Mouse (Mus musculus) stomach, adult 2 months (tissue): Measurements from ENCODE around the gene Lancl2. TPM values are rescaled to one million over a fixed set of nuclear protein-coding genes. Genes with fewer than 3 reads are reported as not detected.

Source experiments
- polyA plus RNA-seq: library from polyadenylated mRNA; depleted of rRNA; stranded (reverse); fragments of >200 nt; gene quantifications from 2 replicates; pipeline ENCODE4 v1.2.3, GENCODE M21; 2012; rRNA removed

Gene Lancl2
- 0.83 and 0.87 TPM in 2 replicates for polyA plus RNA-seq

DNA sequence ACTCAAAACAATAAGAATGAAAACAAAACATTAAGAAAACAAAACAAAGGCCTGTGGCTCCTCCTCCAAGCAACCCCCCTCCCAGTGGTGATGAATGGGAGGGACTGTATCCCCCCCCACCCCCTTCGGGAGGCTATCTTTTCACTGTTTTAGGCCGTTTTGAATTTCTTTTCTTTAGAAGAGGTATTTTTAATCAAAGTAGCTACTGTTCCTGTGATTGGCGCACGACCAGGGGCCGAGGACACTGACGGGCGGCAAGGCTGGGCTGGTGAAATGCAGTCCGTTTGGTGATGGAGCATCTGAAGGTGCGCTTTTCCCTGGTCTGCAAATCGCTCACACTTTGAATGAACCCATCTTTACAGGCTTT, at the start of gene Lancl2:
Gene Lancl2 (plus strand): TSS at position 165 of the 367 bp plus-strand sequence.

DNA sequence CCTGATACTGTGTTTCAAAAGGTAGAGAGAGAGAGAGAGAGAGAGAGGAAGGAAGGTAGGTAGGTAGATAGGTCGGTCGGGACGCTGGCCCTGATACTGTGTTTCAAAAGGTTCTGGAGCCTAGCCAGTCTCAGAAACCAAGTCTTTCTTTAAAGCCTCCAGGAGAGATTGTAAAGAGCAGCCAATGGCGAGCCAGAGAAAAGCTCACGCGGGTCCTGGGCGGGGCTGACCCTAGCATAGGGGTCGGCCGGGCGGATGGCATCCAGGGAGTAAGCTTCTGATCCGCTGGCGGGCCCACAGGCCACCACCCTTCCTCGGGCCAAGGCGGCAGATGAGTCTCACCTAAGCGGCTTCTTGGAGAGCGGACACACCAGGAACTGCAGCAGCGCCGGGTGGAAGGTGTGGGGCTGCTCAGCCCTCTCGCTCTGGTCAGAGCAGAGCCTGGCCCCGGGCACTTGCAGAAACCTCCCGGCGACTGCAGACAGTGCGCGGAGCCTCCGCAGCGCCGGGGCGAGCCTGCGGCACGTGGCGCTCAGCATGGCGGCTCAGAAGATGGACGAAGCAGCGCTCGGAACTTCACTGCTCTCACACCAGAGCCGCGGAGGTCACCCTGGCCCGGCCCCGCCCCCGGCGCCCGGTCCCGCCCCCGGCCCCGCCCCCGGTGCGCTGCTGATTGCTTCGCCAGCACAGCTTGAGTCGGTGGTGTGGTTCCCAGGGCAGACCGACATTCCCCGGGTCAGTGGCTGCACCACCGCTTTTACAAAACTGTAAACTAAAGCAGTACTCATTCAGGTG, 10.7 kb upstream of the Lancl2 start, which contains the start of gene Pyurf:
Gene Pyurf (minus strand): TSS at position 612 of the 795 bp plus-strand sequence.

Other genes with a start within 250 kb of the Lancl2 start
- 0.12 and 0.27 TPM in 2 replicates for gene Ppm1k, start 167.1 kb upstream of the Lancl2 start, polyA plus RNA-seq
- 1.3 and 1.7 TPM in 2 replicates for gene Herc6, start 121.5 kb upstream of the Lancl2 start, polyA plus RNA-seq
- gene Pyurf, start 10.5 kb upstream of the Lancl2 start, polyA plus RNA-seq = 11.1 and 19.0 TPM in 2 replicates
- 12.0 and 12.2 TPM in 2 replicates for gene Vopp1, start 122.6 kb downstream of the Lancl2 start, polyA plus RNA-seq
- gene Vmn1r21, start 147.8 kb downstream of the Lancl2 start, polyA plus RNA-seq = not detected in 2 replicates
- gene Vmn1r22, start 205.5 kb downstream of the Lancl2 start, polyA plus RNA-seq = not detected in 2 replicates
- not detected in 2 replicates for gene Vmn1r23, start 224.3 kb downstream of the Lancl2 start, polyA plus RNA-seq